Mouse (Mus musculus): ENCODE results near the gene Zfp184. TPM values are rescaled to one million over a fixed set of nuclear protein-coding genes. Genes with fewer than 3 reads are reported as not detected.
"Not testable (repeated sequence)": the region's sequence is repeated elsewhere in the genome, so short reads cannot be mapped to it uniquely, and the experiment has no call there.

The Zfp184 gene
- 1 to 10 TPM in 1 of 2 experiments, under 1 TPM in 1; 0.73 to 1.2 TPM for total RNA-seq (2021)
- long read RNA-seq, experiment 1, result 0 reads
- long read RNA-seq, experiment 2, partial matches to known transcripts, result 0 of 1 reads
- long read RNA-seq, experiment 2, other reads (novel, unspliced or antisense), result 1 of 1 reads

DNA sequence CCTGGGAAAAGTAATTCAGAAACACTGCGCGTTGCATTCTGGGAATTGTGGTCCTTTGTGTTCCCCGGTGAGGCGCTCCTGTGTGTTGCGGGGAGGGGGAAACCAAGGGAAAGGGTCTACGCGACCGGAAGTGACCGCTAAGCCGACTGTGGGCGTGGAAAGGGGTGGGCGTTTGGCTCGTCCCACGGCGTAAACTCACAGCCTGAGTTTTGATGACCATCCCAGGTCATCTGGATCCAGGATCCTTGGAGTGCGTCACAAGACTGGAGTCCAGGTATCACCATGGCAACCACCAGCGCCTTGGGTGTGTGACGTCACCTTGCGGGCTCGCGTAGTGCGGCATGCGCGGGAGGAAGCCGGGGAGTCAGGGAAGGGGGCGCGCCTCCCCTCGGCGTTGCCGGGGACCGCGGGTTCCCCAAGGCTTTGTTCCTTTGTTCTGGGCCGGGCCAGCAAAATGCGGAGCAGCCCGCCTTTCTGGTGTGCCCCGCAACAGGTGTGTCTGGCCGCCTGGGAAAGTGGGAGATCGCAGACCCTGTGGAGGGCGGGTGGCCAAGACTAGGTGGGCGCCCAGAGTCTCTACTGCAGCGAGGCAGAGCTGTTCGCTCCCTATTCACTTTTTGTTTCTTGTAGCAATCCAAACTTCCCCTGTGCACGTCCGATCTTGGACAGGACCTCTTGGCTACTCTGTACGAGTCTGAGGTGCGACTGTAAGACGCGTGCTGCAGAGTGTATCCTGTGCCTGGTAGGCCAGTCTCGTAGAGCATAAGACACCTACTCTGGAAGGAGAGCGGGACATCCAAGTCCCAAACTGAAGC lies at the start of gene Zfp184:
TSS of gene Zfp184 (plus strand) at position 169 of the 815 bp plus-strand sequence.
- DNase-seq, result peak; percentile 61

DNA sequence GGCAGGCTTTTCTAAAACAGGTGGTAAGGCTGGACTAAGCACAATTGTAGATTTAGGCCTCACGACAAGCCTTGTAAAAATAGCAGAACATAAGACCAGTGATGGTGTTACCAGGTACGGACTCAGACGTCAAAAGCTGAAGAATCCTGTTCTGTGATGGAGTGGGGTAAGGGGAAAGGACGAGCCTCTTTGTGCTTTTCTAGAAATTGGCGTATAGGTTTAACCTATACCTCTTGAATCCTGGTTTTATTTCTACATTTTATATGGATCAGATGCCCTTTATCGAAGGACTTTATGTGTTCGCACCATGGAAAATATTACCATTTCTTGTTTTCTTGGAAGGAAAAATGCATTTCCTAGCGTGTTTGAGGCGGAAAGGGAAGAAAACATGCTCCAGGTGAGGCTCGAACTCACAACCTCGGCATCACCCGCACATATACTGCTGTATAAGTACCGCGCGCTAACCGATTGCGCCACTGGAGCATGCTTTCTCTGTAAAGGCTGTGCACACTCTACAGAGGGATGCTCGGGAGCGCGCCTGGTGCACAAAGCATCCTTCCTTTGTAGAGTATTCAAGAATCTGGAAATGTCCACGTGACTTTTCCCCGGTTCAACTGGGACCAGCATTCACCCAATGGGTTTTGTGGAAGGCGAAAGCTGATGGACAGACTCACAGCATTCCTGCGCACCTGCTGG lies 48.2 kb upstream of the Zfp184 start:
- DNase-seq, result no peak

DNA sequence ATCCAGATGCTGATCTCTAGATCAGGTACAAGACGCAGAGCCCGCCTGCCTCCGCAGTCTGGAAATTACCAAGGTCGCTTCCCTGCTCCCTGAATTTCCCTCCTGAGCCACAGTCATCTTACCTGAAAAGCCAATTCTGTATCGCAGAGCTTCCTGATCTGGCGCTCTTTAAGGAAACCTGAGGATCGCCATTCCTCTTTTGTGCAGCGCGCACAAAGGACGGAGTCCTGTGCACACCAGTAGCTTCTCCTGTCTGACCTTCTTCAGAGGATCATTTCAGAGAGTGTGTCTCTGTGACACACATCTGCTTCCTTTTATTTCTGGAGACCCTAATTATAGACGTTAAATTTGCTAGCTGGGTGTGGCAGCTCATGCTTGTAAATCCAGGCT lies 47.7 kb upstream of the Zfp184 start:
- DNase-seq, result no peak

DNA sequence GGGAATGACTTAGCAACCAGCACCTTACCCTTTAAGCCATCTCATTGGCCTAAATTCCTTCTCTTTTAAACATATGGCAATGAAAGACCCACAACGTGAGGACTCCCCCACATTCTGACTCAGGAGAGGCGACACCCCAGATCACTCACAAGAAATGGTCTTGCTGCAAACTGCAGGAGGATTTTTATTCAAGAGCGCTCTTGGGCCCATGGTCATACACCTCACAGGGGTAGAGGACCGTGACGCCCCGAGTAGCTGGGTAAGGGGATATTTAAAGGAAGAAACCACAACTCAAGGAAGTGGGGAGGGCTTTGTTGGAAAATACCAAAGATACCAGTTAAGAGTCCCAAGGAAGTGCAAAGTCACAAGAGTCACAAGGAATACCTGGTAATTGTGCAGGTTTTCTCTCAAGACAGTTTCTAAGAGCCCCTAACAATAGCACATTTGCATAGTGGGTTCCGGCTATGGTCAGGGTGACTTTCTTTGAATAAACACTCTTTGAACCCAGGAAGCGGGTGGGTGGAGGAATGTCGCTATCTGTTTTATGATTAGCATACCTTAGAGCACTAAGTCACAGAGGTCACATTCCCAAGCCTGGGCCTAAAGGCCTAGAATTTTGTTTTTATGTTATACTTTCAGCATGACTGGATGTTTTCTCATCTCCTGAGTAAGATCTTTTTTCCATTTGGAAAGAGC lies 43.9 kb upstream of the Zfp184 start:
- not testable (repeated sequence) for DNase-seq

DNA sequence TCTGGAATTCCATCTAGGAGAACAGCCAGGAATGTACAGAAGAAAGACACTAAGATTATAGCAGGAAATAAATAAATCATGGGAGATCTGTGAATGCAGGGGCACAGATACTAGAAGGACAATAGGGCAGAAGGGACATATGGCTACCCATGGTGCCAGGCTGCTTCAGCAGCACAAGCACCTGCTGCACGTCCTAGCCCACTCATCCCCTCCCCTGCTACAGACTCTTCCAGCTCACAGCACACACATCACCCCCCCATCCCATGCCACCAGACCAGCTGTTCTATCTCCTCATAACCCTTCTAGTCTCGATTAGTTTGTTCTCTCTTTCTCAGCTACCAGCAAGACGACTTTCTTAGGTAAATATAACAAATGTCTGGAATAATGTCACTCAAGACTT lies 41.4 kb upstream of the Zfp184 start:
- DNase-seq, result no peak

DNA sequence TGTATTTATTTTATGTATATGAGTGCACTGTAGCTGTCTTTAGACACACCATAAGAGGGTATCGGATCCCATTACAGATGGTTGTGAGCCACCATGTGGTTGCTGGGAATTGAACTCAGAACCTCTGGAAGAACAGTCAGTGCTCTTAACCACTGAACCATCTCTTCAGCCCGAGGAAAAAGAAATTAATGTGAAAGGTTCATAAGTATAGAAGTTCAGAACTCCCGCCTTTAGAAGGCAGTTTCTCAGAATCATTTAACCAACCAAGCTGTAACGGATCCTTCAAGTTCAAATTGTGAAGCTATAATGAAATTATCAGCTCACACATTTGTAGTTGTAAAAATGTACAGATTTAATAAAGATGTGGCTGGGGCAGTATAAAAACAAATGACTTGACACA lies 40.8 kb upstream of the Zfp184 start:
- DNase-seq, result not testable (repeated sequence)

DNA sequence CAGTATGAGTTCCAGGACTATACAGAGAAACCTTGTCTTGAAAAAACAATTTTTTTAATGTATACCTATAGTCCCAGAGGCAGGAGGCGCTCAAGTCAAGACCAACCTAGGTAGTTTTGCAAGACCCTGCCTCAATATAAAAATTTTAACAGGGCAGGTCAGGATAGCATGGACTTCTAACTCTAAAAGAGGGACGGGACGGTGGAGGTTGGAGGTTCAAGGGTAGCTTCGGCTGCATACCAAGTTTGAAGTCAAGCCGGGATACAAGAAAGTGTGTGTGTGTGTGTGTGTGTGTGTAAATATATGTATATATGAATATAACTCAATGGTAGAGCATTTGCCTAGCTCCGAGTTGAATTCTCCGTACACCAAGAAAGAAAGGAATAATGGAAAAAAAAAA lies 38.6 kb upstream of the Zfp184 start:
- no peak for DNase-seq

DNA sequence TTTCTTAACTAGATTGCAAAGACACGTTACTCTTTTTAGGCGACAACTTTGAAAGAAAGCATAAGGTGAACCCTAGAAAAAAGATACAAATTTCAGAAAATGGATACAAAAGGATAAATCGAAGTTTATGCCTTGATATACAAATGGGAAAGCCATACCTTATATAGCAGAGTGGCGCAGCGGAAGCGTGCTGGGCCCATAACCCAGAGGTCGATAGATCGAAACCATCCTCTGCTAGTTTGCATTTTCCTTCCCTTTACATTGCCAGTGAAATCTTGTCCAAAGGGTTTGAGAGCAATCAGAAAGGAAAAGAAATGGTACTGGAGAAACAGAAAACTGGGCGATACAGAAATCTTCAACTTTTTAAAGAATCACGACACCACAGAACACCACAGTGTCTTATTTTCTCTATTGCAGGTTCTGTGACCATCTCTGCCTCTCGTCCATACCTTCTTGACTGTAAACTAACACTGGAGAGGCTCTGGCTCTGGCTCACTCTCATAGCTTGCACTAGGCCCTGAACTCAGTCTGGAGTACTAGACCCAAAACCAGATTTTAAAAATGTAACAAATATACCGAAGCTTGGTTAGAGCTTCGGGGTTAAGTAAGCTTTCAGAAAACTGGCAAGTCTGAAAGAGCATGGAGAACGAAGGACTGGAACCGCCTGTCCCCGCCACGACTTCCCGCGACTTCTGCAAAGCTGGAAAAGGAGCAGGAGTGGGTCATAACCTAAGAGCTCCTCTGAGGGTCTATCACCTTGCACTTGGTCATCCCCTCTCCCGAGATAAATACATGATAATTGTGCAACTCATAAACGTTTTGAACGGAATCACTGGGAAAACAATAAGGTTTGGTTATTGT lies 37.7 kb upstream of the Zfp184 start:
- DNase-seq, result no peak

DNA sequence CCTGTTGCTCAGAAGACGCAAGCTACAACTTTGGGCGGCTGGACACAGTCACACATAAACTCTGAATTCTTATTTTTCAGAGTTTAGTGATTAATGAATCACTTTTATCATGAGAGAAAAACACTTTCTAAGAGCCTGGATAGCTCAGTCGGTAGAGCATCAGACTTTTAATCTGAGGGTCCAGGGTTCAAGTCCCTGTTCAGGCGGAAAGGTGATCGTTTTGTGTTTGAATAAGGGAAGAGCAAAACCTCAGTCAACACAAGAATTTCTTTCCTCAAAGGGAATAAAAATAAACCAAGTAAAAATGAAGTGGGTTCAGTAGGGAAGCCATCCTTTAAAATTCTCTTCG lies 37.1 kb upstream of the Zfp184 start:
- DNase-seq, result not testable (repeated sequence)

DNA sequence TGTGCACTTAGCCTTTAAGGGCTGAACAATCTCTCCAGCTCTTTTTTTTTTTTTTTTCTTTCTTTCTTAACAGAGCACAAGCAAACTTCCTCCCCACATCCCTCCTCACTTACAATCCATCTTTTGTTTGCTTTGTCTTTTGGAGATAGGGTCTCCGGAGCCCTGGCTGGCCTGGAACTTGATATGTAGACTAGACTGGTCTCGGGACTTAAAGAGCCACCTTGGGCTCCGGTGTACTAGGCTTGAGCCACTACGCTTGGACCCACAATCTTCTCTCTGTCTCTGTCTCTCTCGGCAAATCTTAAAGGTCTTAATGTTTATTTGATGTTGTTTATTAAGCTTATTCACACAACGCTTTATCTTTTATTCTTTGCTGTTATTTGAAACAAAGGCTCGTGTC lies 34.2 kb upstream of the Zfp184 start:
- DNase-seq, result no peak

DNA sequence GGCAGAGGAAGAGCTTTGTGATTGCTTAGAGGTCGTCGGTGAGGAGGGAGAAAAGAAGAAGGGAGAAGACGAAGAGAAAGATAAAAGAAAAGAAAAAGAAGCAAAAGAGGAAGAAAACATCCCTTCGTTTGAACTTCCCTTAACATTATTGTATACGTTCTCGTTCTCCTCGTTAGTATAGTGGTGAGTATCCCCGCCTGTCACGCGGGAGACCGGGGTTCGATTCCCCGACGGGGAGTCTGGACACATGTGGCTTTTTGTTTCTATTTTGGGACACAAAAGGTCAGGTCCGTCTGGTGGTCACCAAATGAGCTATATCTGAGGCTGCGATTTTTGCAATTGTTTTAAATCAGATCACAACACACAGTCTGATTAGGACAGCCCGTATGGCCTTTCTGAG lies 33.7 kb upstream of the Zfp184 start:
- no peak for DNase-seq

DNA sequence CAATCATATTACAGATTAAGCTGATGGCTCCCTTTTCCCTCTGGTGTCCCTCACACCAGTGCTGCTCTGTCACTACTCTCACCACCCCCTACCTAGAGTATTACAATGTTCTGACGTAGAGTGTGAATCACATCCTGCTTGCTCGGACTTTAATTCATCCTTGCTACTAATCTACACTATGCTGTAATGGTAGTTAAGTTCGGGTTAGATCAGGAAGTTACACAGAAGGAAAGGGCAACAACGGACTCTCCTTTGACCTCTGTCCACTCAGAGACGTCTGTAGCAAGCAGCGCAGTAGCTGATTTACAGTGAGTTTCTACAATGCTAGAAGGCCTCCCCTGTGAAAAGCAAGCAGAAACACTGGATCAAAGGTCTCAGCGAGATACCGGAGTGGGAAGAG lies 31.0 kb upstream of the Zfp184 start:
- no peak for DNase-seq

DNA sequence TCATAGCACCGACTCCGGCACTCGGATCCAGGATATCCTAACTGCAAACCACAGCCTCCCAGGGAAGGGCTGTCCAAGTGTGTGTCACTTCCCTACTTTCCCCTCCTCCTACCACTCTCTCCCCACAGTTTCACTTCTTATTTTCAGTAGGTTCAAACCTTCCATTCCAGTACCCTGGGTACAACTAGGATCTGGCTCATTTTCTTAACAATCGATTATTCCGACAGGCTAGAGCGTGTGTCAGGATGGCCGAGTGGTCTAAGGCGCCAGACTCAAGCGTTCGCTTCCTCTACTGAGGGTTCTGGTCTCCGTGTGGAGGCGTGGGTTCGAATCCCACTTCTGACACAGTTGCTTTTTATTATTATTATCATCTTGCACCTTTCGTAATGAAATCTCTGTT lies 30.3 kb upstream of the Zfp184 start:
- DNase-seq, result no peak

DNA sequence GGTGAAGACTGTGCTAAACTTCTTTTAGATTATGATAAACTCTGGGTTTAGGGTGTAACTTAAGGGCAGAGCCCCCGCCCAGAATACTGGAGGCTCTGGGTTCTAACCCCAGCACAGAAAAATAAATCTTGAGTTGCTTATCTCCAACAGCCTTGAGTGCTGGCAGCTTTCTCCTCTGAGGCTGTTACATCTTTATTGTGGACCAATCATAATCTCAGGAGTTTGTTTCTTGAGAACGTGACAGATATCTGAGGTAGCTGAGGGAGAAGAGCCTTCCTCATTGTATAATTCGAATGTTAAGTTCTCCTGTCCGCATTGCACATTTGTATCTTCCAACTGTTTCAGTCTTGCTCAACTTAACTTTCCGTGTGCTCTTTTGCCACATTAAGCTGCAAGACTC lies 29.4 kb upstream of the Zfp184 start:
- DNase-seq, result no peak

DNA sequence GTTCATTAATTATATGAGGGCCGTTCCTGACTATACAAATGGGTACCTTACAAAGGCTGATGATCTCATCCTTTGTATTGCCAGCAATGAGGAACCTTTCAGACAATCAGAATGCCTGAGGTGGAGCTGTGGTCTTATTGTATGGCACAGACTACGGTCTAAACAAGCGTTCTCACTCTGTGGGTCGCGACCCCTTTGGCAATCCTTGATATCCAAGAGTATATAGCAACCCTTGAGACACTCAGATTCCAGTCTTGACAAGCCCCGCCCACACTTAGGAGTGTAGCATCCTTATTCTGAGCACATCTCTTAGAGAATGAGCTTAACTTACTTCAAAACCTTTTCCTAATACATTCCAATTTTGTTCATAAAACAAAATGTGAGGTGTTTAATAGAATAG lies 28.8 kb upstream of the Zfp184 start:
- no peak for DNase-seq

DNA sequence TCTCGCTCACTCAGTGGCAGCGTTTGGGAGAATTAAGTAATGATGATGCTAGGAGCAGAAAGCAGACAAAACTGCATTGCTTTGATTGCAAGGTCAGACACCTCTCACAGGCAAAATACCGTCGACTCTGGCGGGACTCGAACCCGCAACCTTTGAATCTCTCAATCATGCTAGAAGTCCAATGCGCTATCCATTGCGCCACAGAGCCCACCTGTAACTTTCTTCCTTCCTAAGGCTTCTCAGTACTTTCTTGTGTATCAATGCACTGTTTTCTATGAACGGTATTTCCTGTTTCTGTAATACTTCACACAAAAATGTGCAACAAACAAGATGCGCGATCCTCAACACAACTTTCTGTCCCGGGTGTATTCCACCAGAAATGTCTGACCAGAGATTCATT lies 27.9 kb upstream of the Zfp184 start:
- DNase-seq, result no peak

DNA sequence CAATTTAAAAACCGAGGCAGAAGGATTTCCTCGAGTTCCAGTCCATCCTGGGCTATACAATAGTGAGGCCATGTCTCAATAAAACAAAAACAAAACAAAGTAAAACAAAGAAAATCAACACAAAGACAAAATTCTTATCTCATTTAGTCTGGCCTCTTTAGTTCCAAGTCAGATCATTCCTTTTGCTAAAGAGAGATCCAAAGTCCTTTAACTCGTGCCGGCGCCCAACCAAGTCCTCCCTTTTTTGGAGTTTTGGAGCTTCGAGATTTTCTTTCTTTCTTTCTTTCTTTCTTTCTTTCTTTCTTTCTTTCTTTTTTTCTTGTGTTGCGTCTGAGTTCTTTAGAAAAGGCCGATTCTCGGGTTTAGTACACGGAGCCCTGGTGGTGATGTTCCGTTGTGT lies 27.4 kb upstream of the Zfp184 start:
- DNase-seq, result no peak

DNA sequence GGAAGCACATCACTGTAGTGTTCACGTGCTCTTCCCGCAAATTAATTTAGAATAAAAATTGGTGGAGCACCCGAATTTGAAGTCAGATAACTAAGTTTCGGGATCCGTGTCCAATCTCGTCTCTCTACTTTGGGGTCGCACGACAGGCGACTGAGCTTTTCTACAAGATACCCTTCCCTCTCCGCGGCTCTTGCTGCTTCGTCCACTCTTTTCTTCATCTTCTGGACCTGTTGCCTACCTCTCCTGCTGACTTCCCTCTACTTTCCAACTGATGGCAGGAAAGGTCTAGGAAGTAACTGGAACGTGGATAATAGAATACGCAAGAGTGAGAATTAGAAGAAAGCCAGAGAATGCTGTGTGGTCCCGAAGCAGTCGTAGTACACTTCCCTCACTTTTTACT lies 26.9 kb upstream of the Zfp184 start:
- DNase-seq, result no peak

DNA sequence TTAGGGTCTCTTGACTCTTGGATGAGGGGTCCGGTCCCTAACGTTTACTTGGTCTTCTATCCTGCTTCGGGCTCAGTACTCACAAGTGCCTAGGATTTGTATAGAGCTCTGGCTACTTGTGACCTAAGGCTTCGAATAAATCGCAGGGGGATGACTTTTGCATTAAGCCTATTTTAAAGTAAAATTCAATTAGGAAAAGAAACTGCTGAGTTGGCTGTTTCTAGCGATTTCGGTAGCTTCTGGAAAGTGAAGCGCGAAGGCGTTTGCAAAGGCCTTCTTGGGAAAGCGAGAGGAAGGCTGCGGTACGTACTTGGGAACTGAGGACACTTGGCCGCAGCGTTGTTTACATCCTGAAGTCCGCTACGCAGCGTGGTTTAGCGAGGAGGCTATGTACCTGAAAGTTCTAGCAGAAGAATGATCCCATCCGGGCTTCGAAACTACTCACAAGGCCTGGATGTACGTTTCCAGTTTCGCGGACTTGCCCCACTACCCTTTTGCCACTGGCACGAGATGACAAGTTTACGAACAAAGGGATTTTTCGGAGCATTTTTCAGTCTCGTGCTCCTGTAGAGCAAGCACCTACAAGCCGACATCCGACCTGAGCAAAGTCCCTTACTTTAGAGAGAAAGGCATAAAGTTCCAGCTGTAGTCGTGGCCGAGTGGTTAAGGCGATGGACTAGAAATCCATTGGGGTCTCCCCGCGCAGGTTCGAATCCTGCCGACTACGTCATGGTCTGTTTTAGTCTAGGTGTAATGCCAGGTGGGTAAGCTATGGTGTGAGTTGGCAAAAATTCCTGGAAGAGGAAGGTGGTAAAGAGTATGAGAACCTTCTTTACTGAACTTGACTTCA lies 26.1 kb upstream of the Zfp184 start:
- DNase-seq, result peak; percentile 16

DNA sequence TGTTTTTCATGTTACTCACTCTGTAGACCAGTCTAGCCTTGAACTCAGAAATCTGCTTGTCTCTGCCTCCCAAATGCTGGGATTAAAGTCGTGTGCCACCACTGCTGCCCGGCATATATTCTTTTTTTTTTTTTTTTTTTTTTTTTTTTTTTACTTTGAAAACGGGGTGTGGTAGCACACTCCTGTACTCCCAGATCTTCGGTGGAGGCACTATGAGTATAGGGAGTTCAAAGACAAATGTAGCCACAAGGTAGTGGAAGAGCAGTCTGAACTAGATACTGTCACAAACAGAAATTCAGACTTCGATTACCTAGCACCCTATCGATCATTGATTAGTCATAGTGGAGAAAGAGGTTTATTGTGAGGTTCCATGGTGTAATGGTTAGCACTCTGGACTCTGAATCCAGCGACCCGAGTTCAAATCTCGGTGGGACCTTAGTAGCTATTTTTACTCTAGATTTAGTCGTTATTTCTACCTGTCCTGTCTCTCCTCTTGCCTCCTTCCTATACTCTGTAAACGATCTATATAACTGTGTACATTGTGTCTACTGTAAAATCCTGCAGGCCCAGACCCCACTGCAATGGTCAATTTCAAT lies 25.0 kb upstream of the Zfp184 start:
- DNase-seq, result no peak

Data from gastrocnemius, postnatal 10 days (tissue).